Mouse (Mus musculus) heart, embryonic 16.5 days (tissue): ENCODE measurements around the gene Eif1. TPM values are rescaled to one million over a fixed set of nuclear protein-coding genes. Genes with fewer than 3 reads are reported as not detected.

Experiments used
- ATAC-seq: fragments of 200-750 bp; cut with Nextera tagmentation; replicated peaks from 2 replicates; pipeline ENCODE4 v1.8.0; 2017; ENCODE audit warnings: moderate number of reproducible peaks; ENCODE audit not compliant: insufficient read depth, low FRiP score; ENCODE audit errors: extremely low read depth
- H3K27ac ChIP-seq: fragments of 300-500 bp; sonication (generic); 2 replicates; pipeline ENCODE4 v1.5.1; 2014; ENCODE audit warnings: mild to moderate bottlenecking, low read length, control low read depth, moderate library complexity
- H3K27me3 ChIP-seq: fragments of 300-500 bp; sonication (generic); 2 replicates; pipeline ENCODE4 v1.6.1; 2014; ENCODE audit warnings: low read length, mixed read lengths; ENCODE audit not compliant: control insufficient read depth, insufficient read depth
- H3K36me3 ChIP-seq: fragments of 300-500 bp; sonication (generic); 2 replicates; pipeline ENCODE4 v1.6.1; 2014; ENCODE audit not compliant: control insufficient read depth, insufficient read depth
- H3K4me1 ChIP-seq: fragments of 300-500 bp; sonication (generic); 2 replicates; pipeline ENCODE4 v1.6.1; 2014; ENCODE audit warnings: low read length, mixed read lengths; ENCODE audit not compliant: control insufficient read depth, insufficient read depth
- H3K4me2 ChIP-seq: fragments of 300-500 bp; sonication (generic); 2 replicates; pipeline ENCODE4 v1.6.1; 2014; ENCODE audit warnings: low read depth, mild to moderate bottlenecking, control low read depth, low read length
- H3K4me3 ChIP-seq: fragments of 300-500 bp; sonication (generic); 2 replicates; pipeline ENCODE4 v1.5.1; 2014; ENCODE audit warnings: mild to moderate bottlenecking, control low read depth, low read length
- H3K9ac ChIP-seq: fragments of 300-500 bp; sonication (generic); 2 replicates; pipeline ENCODE4 v1.6.1; 2014; ENCODE audit warnings: low read length, control low read depth
- H3K9me3 ChIP-seq: fragments of 300-500 bp; sonication (generic); replicated peaks from 2 replicates; pipeline ENCODE4 v1.6.1; 2016; ENCODE audit warnings: low read length; ENCODE audit not compliant: control insufficient read depth
- WGBS: fragments of 180-500 bp; shearing (Covaris S2); extraction: QIAGEN DNeasy Blood & Tissue Kit; methylation state at CpG from one replicate; pipeline ENCODE4 v1.1.7; 2014; 5-methylcytosine and 5-hydroxymethylcytosine counted together
- polyA plus RNA-seq: library from polyadenylated mRNA; unstranded; fragments of >200 nt; fragmentation: Nextera tagmentation; extraction: Ambion mirVana; gene quantifications from 2 replicates; pipeline ENCODE4 v1.2.1, GENCODE M21; 2015

The Eif1 gene
- polyA plus RNA-seq, 1 experiment from 2014 or later: 1,600 TPM

DNA sequence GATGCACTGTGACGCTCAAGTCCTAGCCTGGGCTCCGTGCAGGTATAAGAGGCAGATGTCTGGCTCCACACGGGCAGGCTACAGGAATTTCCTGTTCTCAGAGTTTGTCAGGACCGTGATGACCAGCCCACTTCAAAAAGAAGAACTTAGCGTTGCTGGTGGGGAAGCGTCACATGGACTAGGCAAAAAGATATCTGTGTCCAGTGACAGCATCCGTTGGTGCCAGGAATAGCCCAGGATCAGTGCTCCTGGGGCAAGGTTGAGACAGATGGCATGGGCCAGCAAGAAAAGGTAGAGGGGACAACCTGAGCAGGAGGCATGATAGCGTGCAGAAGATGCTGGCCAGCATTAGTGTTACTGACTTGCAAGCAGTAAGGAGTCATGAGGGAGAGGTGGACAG is 50.1 kb downstream of the Eif1 start:
- H3K4me2 ChIP-seq: no peak overlapping the region
- no peak overlapping the region for H3K9ac ChIP-seq
- H3K36me3 ChIP-seq: peaks cover 48% of the 10 kb centered on the region
- H3K9me3 ChIP-seq: no peaks in the 10 kb centered on the region
- no peak overlapping the region for H3K4me3 ChIP-seq
- H3K27ac ChIP-seq: peak overlapping the region; percentile 4; the same call in 1 of the 2 replicates
- H3K27me3 ChIP-seq: no peaks in the 10 kb centered on the region
- WGBS: 46% methylated on average over 8 of the region's 8 CpGs
- ATAC-seq: no peak
- 0 out of 2 replicates have a peak, but pooled peaks cover 3% of the 10 kb centered on the region for H3K4me1 ChIP-seq

Other genes starting within 250 kb of the Eif1 start
- not detected in 2 replicates for gene Krt32, start 231.7 kb upstream of the Eif1 start, polyA plus RNA-seq
- not detected in 2 replicates for gene Krt35, start 223.6 kb upstream of the Eif1 start, polyA plus RNA-seq
- not detected in 2 replicates for gene Krt36, start 214.3 kb upstream of the Eif1 start, polyA plus RNA-seq
- gene Krt13, start 198.3 kb upstream of the Eif1 start, polyA plus RNA-seq: 0.58 and 1.7 TPM in 2 replicates
- gene Krt15, start 184.0 kb upstream of the Eif1 start, polyA plus RNA-seq: 12.4 and 18.4 TPM in 2 replicates
- gene Krt19, start 171.2 kb upstream of the Eif1 start, polyA plus RNA-seq: 64.1 and 79.3 TPM in 2 replicates
- gene Krt9, start 126.6 kb upstream of the Eif1 start, polyA plus RNA-seq: not detected in 2 replicates
- 5.0 and 7.8 TPM in 2 replicates for gene Krt14, start 112.3 kb upstream of the Eif1 start, polyA plus RNA-seq
- 0.24 and 0.49 TPM in 2 replicates for gene Krt16, start 71.0 kb upstream of the Eif1 start, polyA plus RNA-seq
- 26.6 and 58.5 TPM in 2 replicates for gene Krt17, start 58.9 kb upstream of the Eif1 start, polyA plus RNA-seq
- not detected in 2 replicates for gene Krt42, start 50.0 kb upstream of the Eif1 start, polyA plus RNA-seq
- not detected in 2 replicates for gene Gast, start 14.5 kb downstream of the Eif1 start, polyA plus RNA-seq
- gene Hap1, start 36.2 kb downstream of the Eif1 start, polyA plus RNA-seq: 5.6 and 5.8 TPM in 2 replicates
- gene Jup, start 77.9 kb downstream of the Eif1 start, polyA plus RNA-seq: 140 and 155 TPM in 2 replicates
- 50.8 and 52.6 TPM in 2 replicates for gene P3h4, start 95.0 kb downstream of the Eif1 start, polyA plus RNA-seq
- 89.4 and 98.0 TPM in 2 replicates for gene Fkbp10, start 95.8 kb downstream of the Eif1 start, polyA plus RNA-seq
- 107 and 110 TPM in 2 replicates for gene Nt5c3b, start 121.9 kb downstream of the Eif1 start, polyA plus RNA-seq
- 0.29 and 0.47 TPM in 2 replicates for gene Klhl10, start 122.0 kb downstream of the Eif1 start, polyA plus RNA-seq
- 8.7 and 9.5 TPM in 2 replicates for gene Klhl11, start 152.9 kb downstream of the Eif1 start, polyA plus RNA-seq
- 64.4 and 67.1 TPM in 2 replicates for gene Acly, start 208.1 kb downstream of the Eif1 start, polyA plus RNA-seq
- gene Ttc25, start 225.7 kb downstream of the Eif1 start, polyA plus RNA-seq: 0.85 and 0.94 TPM in 2 replicates